Mouse (Mus musculus) hindbrain, postnatal 0 days (tissue): ENCODE results near the gene Lmntd1. TPM values are rescaled to one million over a fixed set of nuclear protein-coding genes. Genes with fewer than 3 reads are reported as not detected.
A peak's percentile ranks its signal among the peaks of the same experiment; 100 is the strongest.

Experiments used
- ATAC-seq: fragments of 200-750 bp; cut with Nextera tagmentation; 2 replicates; pipeline ENCODE4 v1.8.0; 2017; ENCODE audit warnings: mild to moderate bottlenecking, moderate TSS enrichment, moderate library complexity
- DNase-seq: peaks from one replicate; pipeline ENCODE4 v3.0.0-alpha.2; 2015; ENCODE audit warnings: low spot score
- H3K27ac ChIP-seq: fragments of 300-500 bp; sonication (generic); 2 replicates; pipeline ENCODE4 v1.5.1; 2014; ENCODE audit warnings: mild to moderate bottlenecking
- H3K27me3 ChIP-seq: fragments of 300-500 bp; sonication (generic); 2 replicates; pipeline ENCODE4 v1.6.1; 2014; ENCODE audit warnings: low read length, mixed read lengths; ENCODE audit not compliant: insufficient read depth
- H3K36me3 ChIP-seq: fragments of 300-500 bp; sonication (generic); 2 replicates; pipeline ENCODE4 v1.6.1; 2014; ENCODE audit warnings: low read length, mixed read lengths; ENCODE audit not compliant: insufficient read depth
- H3K4me1 ChIP-seq: fragments of 300-500 bp; sonication (generic); 2 replicates; pipeline ENCODE4 v1.6.1; 2014; ENCODE audit warnings: antibody characterized with exemption, low read length, mixed read lengths; ENCODE audit not compliant: insufficient read depth
- H3K4me2 ChIP-seq: fragments of 300-500 bp; sonication (generic); 2 replicates; pipeline ENCODE4 v1.6.1; 2014; ENCODE audit warnings: low read depth, mild to moderate bottlenecking, low read length, moderate library complexity, mixed read lengths
- H3K4me3 ChIP-seq: fragments of 300-500 bp; sonication (generic); 2 replicates; pipeline ENCODE4 v1.5.1; 2014; ENCODE audit warnings: low read length
- H3K9ac ChIP-seq: fragments of 300-500 bp; sonication (generic); replicated peaks from 2 replicates; pipeline ENCODE4 v1.6.1; 2014; ENCODE audit warnings: mild to moderate bottlenecking, low read length, moderate library complexity, mixed read lengths
- H3K9me3 ChIP-seq: fragments of 300-500 bp; sonication (generic); 2 replicates; pipeline ENCODE4 v1.6.1; 2016; ENCODE audit warnings: low read length, mixed read lengths
- CTCF ChIP-seq: IDR thresholded peaks from 2 replicates; pipeline ENCODE4 v1.5.1; 2016; ENCODE audit warnings: antibody characterized with exemption, control low read depth, low read depth
- WGBS: fragments of 180-500 bp; shearing (Covaris S2); extraction: QIAGEN DNeasy Blood & Tissue Kit; methylation state at CpG from one replicate; pipeline ENCODE4 v1.1.7; 2014; 5-methylcytosine and 5-hydroxymethylcytosine counted together
- polyA plus RNA-seq: library from polyadenylated mRNA; unstranded; fragments of >200 nt; fragmentation: Nextera tagmentation; extraction: Ambion mirVana; gene quantifications from 2 replicates; pipeline ENCODE4 v1.2.1, GENCODE M21; 2015
- total RNA-seq: library from RNA; depleted of rRNA; stranded (reverse); fragments of >200 nt; gene quantifications from 2 replicates; pipeline ENCODE4 v1.2.3, GENCODE M21; 2014

Lmntd1 gene
- total and polyA plus RNA-seq, 2 experiments from 2014 or later: 1.5 to 2.3 TPM

- H3K4me1 ChIP-seq: no peaks in the 10 kb centered on the region
- DNase-seq (no peak), ATAC-seq (peak; percentile 55; the same call in 1 of the 2 replicates)
- no peak overlapping the region for H3K4me2 ChIP-seq
- H3K9ac ChIP-seq: no peak overlapping the region
- H3K4me3 ChIP-seq: no peak overlapping the region
- TF ChIP-seq CTCF: no peak
- H3K27me3 ChIP-seq: no peaks in the 10 kb centered on the region
- WGBS: 70% methylated on average over 11 of the region's 11 CpGs
- no peak overlapping the region for H3K27ac ChIP-seq
- no peaks in the 10 kb centered on the region for H3K36me3 ChIP-seq
- no peaks in the 10 kb centered on the region for H3K9me3 ChIP-seq
Observed at GRCm38 (mm10) chr6:145432711-145433708, 181.1 kb downstream of the Lmntd1 start.

- TF ChIP-seq CTCF: no peak
- ATAC-seq (no peak), DNase-seq (no peak)
- H3K4me3 ChIP-seq: no peak overlapping the region
- H3K27ac ChIP-seq: no peak overlapping the region
- no peak overlapping the region for H3K9ac ChIP-seq
- no peaks in the 10 kb centered on the region for H3K9me3 ChIP-seq
- WGBS: 82% methylated on average over 14 of the region's 14 CpGs
- no peaks in the 10 kb centered on the region for H3K27me3 ChIP-seq
- no peaks in the 10 kb centered on the region for H3K36me3 ChIP-seq
- H3K4me1 ChIP-seq: no peaks in the 10 kb centered on the region
- no peak overlapping the region for H3K4me2 ChIP-seq
Observed at GRCm38 (mm10) chr6:145431747-145432146, 182.4 kb downstream of the Lmntd1 start.

GRCm38 (mm10) chr6:145427411-145427810, 186.7 kb downstream of the Lmntd1 start:
- no peak overlapping the region for H3K4me2 ChIP-seq
- DNase-seq (no peak), ATAC-seq (no peak)
- H3K27ac ChIP-seq: no peak overlapping the region
- no peaks in the 10 kb centered on the region for H3K9me3 ChIP-seq
- 72% methylated on average over 15 of the region's 15 CpGs for WGBS
- H3K27me3 ChIP-seq: no peaks in the 10 kb centered on the region
- no peak for TF ChIP-seq CTCF
- H3K4me1 ChIP-seq: no peaks in the 10 kb centered on the region
- no peak overlapping the region for H3K9ac ChIP-seq
- H3K36me3 ChIP-seq: no peaks in the 10 kb centered on the region
- no peak overlapping the region for H3K4me3 ChIP-seq

GRCm38 (mm10) chr6:145426501-145426900, 187.6 kb downstream of the Lmntd1 start:
- Histone ChIP-seq H3K4me2 (no peak overlapping the region), H3K27me3 (no peaks in the 10 kb centered on the region), H3K36me3 (no peaks in the 10 kb centered on the region), H3K4me1 (no peaks in the 10 kb centered on the region), H3K9ac (no peak overlapping the region), H3K27ac (no peak overlapping the region), H3K9me3 (no peaks in the 10 kb centered on the region), H3K4me3 (no peak overlapping the region)
- DNase-seq: no peak
- TF ChIP-seq CTCF: no peak
- ATAC-seq: no peak
- 75% methylated on average over 10 of the region's 10 CpGs for WGBS

- no peaks in the 10 kb centered on the region for H3K9me3 ChIP-seq
- ATAC-seq: no peak
- no peaks in the 10 kb centered on the region for H3K4me1 ChIP-seq
- DNase-seq: no peak
- no peak overlapping the region for H3K4me2 ChIP-seq
- no peaks in the 10 kb centered on the region for H3K27me3 ChIP-seq
- WGBS: 63% methylated on average over 1 of the region's 1 CpGs
- TF ChIP-seq CTCF: no peak
- H3K36me3 ChIP-seq: no peaks in the 10 kb centered on the region
- H3K9ac ChIP-seq: no peak overlapping the region
- H3K27ac ChIP-seq: no peak overlapping the region
- H3K4me3 ChIP-seq: no peak overlapping the region
Observed at GRCm38 (mm10) chr6:145424156-145424555, 190.0 kb downstream of the Lmntd1 start.

GRCm38 (mm10) chr6:145423484-145423883, 190.6 kb downstream of the Lmntd1 start:
- H3K4me2 ChIP-seq: no peak overlapping the region
- no peak overlapping the region for H3K27ac ChIP-seq
- no peak for TF ChIP-seq CTCF
- DNase-seq (no peak), ATAC-seq (no peak)
- H3K4me1 ChIP-seq: no peaks in the 10 kb centered on the region
- no peak overlapping the region for H3K4me3 ChIP-seq
- WGBS: 76% methylated on average over 12 of the region's 12 CpGs
- H3K9me3 ChIP-seq: no peaks in the 10 kb centered on the region
- no peak overlapping the region for H3K9ac ChIP-seq
- H3K36me3 ChIP-seq: no peaks in the 10 kb centered on the region
- H3K27me3 ChIP-seq: no peaks in the 10 kb centered on the region

- 91% methylated on average over 9 of the region's 9 CpGs for WGBS
- no peaks in the 10 kb centered on the region for H3K9me3 ChIP-seq
- DNase-seq (no peak), ATAC-seq (no peak)
- no peak overlapping the region for H3K4me2 ChIP-seq
- H3K4me1 ChIP-seq: no peaks in the 10 kb centered on the region
- H3K27ac ChIP-seq: no peak overlapping the region
- H3K36me3 ChIP-seq: no peaks in the 10 kb centered on the region
- no peak overlapping the region for H3K4me3 ChIP-seq
- H3K9ac ChIP-seq: no peak overlapping the region
- no peaks in the 10 kb centered on the region for H3K27me3 ChIP-seq
- TF ChIP-seq CTCF: no peak
Observed at GRCm38 (mm10) chr6:145421666-145422065, 192.5 kb downstream of the Lmntd1 start.
